Mouse (Mus musculus) ES-Bruce4 (cell line): ENCODE measurements around the gene Gm17545. TPM values are rescaled to one million over a fixed set of nuclear protein-coding genes. Genes with fewer than 3 reads are reported as not detected.

Experiments used
- H3K27ac ChIP-seq: 2 replicates; pipeline ENCODE4 v1.5.1; 2012; ENCODE audit warnings: low read length, inconsistent platforms; ENCODE audit not compliant: insufficient read depth
- H3K27me3 ChIP-seq: 2 replicates; pipeline ENCODE4 v1.6.1; 2012; ENCODE audit warnings: mild to moderate bottlenecking, low read length, inconsistent platforms; ENCODE audit not compliant: control insufficient read depth, poor library complexity, insufficient read depth, severe bottlenecking
- H3K36me3 ChIP-seq: 2 replicates; pipeline ENCODE4 v1.6.1; 2012; ENCODE audit warnings: inconsistent platforms, mild to moderate bottlenecking, low read length, moderate library complexity; ENCODE audit not compliant: control insufficient read depth, poor library complexity, insufficient read depth, severe bottlenecking
- H3K4me1 ChIP-seq: one replicate; pipeline ENCODE4 v1.8.1; 2011; ENCODE audit warnings: low read length; ENCODE audit not compliant: control insufficient read depth, insufficient read depth
- H3K4me3 ChIP-seq: 2 replicates; pipeline ENCODE4 v1.5.1; 2011; ENCODE audit warnings: low read depth, mild to moderate bottlenecking, low read length
- H3K9ac ChIP-seq: 2 replicates; pipeline ENCODE4 v1.6.1; 2012; ENCODE audit warnings: low read depth, mild to moderate bottlenecking, inconsistent platforms; ENCODE audit not compliant: poor library complexity, severe bottlenecking
- H3K9me3 ChIP-seq: replicated peaks from 2 replicates; pipeline ENCODE4 v1.6.1; 2012; ENCODE audit warnings: mild to moderate bottlenecking, low read length, inconsistent platforms; ENCODE audit not compliant: control insufficient read depth, poor library complexity, insufficient read depth, severe bottlenecking
- CTCF ChIP-seq: IDR thresholded peaks from one replicate; pipeline ENCODE4 v1.8.1; 2011; ENCODE audit warnings: low read depth, low read length
- EP300 ChIP-seq: IDR thresholded peaks from 2 replicates; pipeline ENCODE4 v1.6.1; 2011; ENCODE audit warnings: low read depth, low read length; ENCODE audit not compliant: insufficient read depth
- POLR2A ChIP-seq: IDR thresholded peaks from one replicate; pipeline ENCODE4 v1.8.1; 2011; ENCODE audit warnings: low read length; ENCODE audit not compliant: insufficient read depth
- polyA plus RNA-seq: library from polyadenylated mRNA; stranded (reverse); fragments of >200 nt; gene quantifications from 2 replicates; pipeline ENCODE4 v1.2.4, GENCODE M21; 2011; ENCODE audit warnings: low read depth; ENCODE audit not compliant: missing spikeins, insufficient read depth, insufficient read length

Gm17545 gene
- polyA plus RNA-seq, 1 experiment, result not detected

DNA sequence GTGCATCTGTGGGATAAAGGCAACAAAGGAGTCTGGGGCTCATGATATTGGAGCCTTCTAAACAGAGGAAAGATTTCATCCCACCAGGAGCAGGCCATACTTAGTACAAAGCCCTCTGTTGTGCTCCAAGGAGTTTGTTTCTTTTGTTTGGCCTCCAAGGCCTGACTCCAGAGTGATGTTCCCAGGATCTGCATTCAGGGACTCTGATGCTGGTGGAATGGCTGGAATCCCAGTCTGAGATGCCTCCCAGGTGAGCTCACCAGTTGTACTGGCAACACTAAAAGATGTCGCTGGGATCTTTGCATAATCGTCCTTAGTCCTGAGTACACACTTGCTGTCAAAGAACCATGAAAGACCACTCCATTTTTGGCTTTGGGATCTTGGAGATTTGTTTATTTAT lies 20.0 kb upstream of the Gm17545 start:
- Histone ChIP-seq H3K27ac (no peak overlapping the region), H3K9ac (no peak overlapping the region), H3K27me3 (no peaks in the 10 kb centered on the region), H3K9me3 (no peaks in the 10 kb centered on the region), H3K36me3 (no peaks in the 10 kb centered on the region), H3K4me3 (no peak overlapping the region), H3K4me1 (no peaks in the 10 kb centered on the region)
- no peak for TF ChIP-seq CTCF
- TF ChIP-seq POLR2A, result no peak

GRCm38 (mm10) chr9:22438826-22439225 lies 15.3 kb upstream of the Gm17545 start:
- Histone ChIP-seq H3K4me1 (no peaks in the 10 kb centered on the region), H3K4me3 (no peak overlapping the region), H3K27me3 (no peaks in the 10 kb centered on the region), H3K9me3 (no peaks in the 10 kb centered on the region), H3K27ac (no peak overlapping the region), H3K9ac (no peak overlapping the region), H3K36me3 (no peaks in the 10 kb centered on the region)
- TF ChIP-seq CTCF, result no peak
- no peak for TF ChIP-seq POLR2A
- TF ChIP-seq EP300, result no peak

DNA sequence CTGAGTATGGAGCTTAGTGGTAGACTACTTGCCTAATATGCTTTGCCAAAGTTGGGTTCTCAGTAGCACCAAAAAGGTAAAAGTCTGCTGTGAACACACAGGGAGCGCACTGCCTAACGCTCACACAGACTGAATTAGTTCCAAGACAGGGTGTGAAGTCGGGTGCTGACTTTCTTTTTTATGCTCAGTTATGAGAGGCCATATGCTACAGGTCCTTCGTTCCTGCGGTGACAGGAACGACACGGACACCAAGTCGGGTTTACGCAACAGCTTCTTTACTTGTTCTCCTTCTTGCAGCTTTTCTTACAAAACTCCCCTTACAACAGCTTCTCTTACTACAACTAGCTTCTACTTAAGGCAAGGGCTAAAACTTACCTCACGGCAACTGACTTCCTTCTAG lies 10.9 kb upstream of the Gm17545 start:
- H3K27ac ChIP-seq, result no peak overlapping the region
- no peaks in the 10 kb centered on the region for H3K27me3 ChIP-seq
- H3K36me3 ChIP-seq, result 0 out of 2 replicates have a peak, but pooled peaks cover 4% of the 10 kb centered on the region
- H3K4me1 ChIP-seq, result no peaks in the 10 kb centered on the region
- no peaks in the 10 kb centered on the region for H3K9me3 ChIP-seq
- H3K4me3 ChIP-seq, result no peak overlapping the region
- H3K9ac ChIP-seq, result no peak overlapping the region
- no peak for TF ChIP-seq POLR2A
- no peak for TF ChIP-seq CTCF
- TF ChIP-seq EP300, result no peak

DNA sequence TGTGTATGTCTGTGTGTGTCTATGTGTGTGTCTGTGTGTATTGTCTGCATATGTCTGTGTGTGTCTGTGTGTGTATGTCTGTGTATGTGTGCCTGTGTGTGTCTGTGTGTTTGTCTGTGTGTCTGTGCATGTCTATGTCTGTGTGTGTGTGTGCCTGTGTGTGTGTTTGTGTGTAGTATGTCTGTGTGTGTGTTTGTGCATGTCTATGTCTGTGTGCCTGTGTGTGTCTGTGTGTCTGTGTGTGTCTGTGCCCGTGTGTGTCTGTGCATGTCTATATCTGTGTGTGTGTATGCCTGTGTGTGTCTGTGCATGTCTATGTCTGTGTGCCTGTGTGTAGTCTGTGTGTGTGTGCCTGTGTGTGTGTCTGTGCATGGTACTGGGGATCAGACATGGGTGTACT lies 9.0 kb upstream of the Gm17545 start:
- no peaks in the 10 kb centered on the region for H3K27me3 ChIP-seq
- H3K36me3 ChIP-seq, result 0 out of 2 replicates have a peak, but pooled peaks cover 4% of the 10 kb centered on the region
- no peak for TF ChIP-seq CTCF
- no peak for TF ChIP-seq EP300
- TF ChIP-seq POLR2A, result no peak

GRCm38 (mm10) chr9:22447213-22447612 lies 6.9 kb upstream of the Gm17545 start:
- Histone ChIP-seq H3K4me1 (no peaks in the 10 kb centered on the region), H3K4me3 (no peak overlapping the region)

More for the DNA sequence above, 9.0 kb upstream of the Gm17545 start:
- no peaks in the 10 kb centered on the region for H3K4me1 ChIP-seq
- no peak overlapping the region for H3K27ac ChIP-seq
- no peak overlapping the region for H3K4me3 ChIP-seq
- no peak overlapping the region for H3K9ac ChIP-seq
- no peaks in the 10 kb centered on the region for H3K9me3 ChIP-seq

DNA sequence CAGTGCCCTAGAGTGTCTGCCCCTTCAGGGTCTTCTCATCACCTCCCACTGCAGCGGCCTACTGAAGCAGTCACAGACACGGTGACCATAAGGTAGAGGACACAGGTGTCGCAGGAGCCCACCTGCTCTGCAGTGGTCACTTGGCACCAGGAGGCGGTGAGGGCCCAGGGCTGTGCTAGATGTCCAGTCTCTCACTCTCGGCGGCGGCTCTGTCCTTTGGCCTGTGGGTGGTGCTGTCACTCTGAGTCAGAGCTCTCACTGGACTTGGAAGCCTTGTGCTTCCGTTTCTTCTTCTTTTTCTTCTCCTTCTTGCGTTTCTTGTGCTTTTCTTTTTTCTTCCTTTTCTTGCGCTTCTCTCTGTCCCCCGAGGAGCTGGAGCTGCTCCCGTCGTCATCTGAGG lies 5.7 kb upstream of the Gm17545 start:
- H3K9ac ChIP-seq, result no peak overlapping the region
- H3K27ac ChIP-seq, result no peak overlapping the region
- no peaks in the 10 kb centered on the region for H3K9me3 ChIP-seq
- peaks cover 10% of the 10 kb centered on the region; the same call in 1 of the 2 replicates for H3K36me3 ChIP-seq
- H3K27me3 ChIP-seq, result no peaks in the 10 kb centered on the region
- no peak for TF ChIP-seq POLR2A
- no peak for TF ChIP-seq EP300
- TF ChIP-seq CTCF, result peak; percentile 48
- H3K4me1 ChIP-seq, result no peaks in the 10 kb centered on the region
- no peak overlapping the region for H3K4me3 ChIP-seq

More at GRCm38 (mm10) chr9:22447213-22447612, 6.9 kb upstream of the Gm17545 start:
- 0 out of 2 replicates have a peak, but pooled peaks cover 10% of the 10 kb centered on the region for H3K36me3 ChIP-seq
- no peak for TF ChIP-seq CTCF
- no peak overlapping the region for H3K9ac ChIP-seq
- no peak overlapping the region for H3K27ac ChIP-seq
- no peaks in the 10 kb centered on the region for H3K9me3 ChIP-seq
- no peaks in the 10 kb centered on the region for H3K27me3 ChIP-seq
